Mouse (Mus musculus) macrophage (primary cell): ENCODE results near the gene Aadat. TPM values are rescaled to one million over a fixed set of nuclear protein-coding genes. Genes with fewer than 3 reads are reported as not detected.
"Not testable (repeated sequence)": the region's sequence is repeated elsewhere in the genome, so short reads cannot be mapped to it uniquely, and the experiment has no call there.

Experiments
- H3K27ac ChIP-seq: fragments of 350-480 bp; formaldehyde crosslinking; 2 replicates; pipeline ENCODE4 v1.9.0; 2021
- H3K36me3 ChIP-seq: fragments of 350-480 bp; formaldehyde crosslinking; 2 replicates; pipeline ENCODE4 v1.9.0; 2021; ENCODE audit errors: inconsistent target
- H3K4me3 ChIP-seq: fragments of 350-480 bp; formaldehyde crosslinking; 2 replicates; pipeline ENCODE4 v1.9.0; 2021; ENCODE audit errors: inconsistent target
- H3K79me2 ChIP-seq: fragments of 350-480 bp; formaldehyde crosslinking; 2 replicates; pipeline ENCODE4 v1.9.0; 2021; ENCODE audit errors: inconsistent target
- WGBS: methylation state at CpG from one replicate; pipeline ENCODE4 v1.1.7; 2026; ENCODE audit warnings: inconsistent platforms; ENCODE audit not compliant: missing documents; 5-methylcytosine and 5-hydroxymethylcytosine counted together
- polyA plus RNA-seq: library from polyadenylated mRNA; stranded (reverse); fragments of 250-400 nt; gene quantifications from 3 replicates; pipeline ENCODE4 v1.2.4, GENCODE M21; 2018; ENCODE audit warnings: inconsistent platforms
- total RNA-seq, 78 experiments: library from RNA; depleted of rRNA; stranded (reverse); fragments of 250-400 nt; gene quantifications; 1 replicate in 9 of 78; 2 replicates in 24 of 78; 3 replicates in 43 of 78; 4 replicates in 2 of 78; pipeline ENCODE4 v1.2.4; 2018; ENCODE audit warnings: inconsistent platforms in 56 of 78

The Aadat gene
- total RNA-seq (2018; cell fraction: chromatin; rRNA removed), result not detected
- total RNA-seq (2018; cell fraction: cytosol; rRNA removed), result not detected
- total RNA-seq (2018; cell fraction: nucleus; rRNA removed), result not detected
- polyA plus RNA-seq, result not detected in 3 replicates

- WGBS, result 4% methylated on average over 25 of the region's 25 CpGs
- no peak within 1 kb of the TSS for H3K4me3 ChIP-seq
- no peaks in the 10 kb centered on the region for H3K36me3 ChIP-seq
- no peaks in the 10 kb centered on the region for H3K79me2 ChIP-seq
- no peak within 1 kb of the TSS for H3K27ac ChIP-seq
Measured at GRCm38 (mm10) chr8:60505653-60506521, at the start of gene Aadat. Gene Aadat, plus strand, starts transcription at chr8:60505932.

- WGBS, result 42% methylated on average over 15 of the region's 15 CpGs
- Histone ChIP-seq H3K27ac (no peak overlapping the region), H3K36me3 (no peaks in the 10 kb centered on the region), H3K79me2 (no peaks in the 10 kb centered on the region), H3K4me3 (no peak overlapping the region)
Measured at GRCm38 (mm10) chr8:60466686-60467335, 38.9 kb upstream of the Aadat start.

DNA sequence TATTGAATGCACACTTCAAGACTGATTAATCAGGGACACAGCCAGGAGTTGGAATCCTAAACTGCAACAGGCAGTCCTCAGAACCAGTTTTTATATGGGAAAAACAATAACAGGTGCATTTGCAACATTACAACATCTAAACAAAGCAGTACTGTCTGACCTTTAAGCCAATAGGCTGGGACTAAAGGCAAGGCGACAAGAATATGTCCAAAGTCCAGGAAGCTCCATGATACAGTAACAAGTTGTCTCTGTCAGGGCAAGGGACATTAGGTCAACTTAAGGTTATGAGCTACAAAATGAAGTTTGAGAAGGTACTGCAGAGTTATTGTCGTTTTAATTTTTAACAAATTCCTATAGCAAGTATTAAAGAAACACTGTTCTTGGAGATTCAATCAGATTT, 15.6 kb upstream of the Aadat start:
- WGBS, result 87% methylated on average over 2 of the region's 2 CpGs
- no peaks in the 10 kb centered on the region for H3K36me3 ChIP-seq
- H3K4me3 ChIP-seq, result no peak overlapping the region
- H3K79me2 ChIP-seq, result no peaks in the 10 kb centered on the region
- no peak overlapping the region for H3K27ac ChIP-seq

GRCm38 (mm10) chr8:60491871-60492270, 13.9 kb upstream of the Aadat start:
- Histone ChIP-seq H3K27ac (no peak overlapping the region), H3K36me3 (no peaks in the 10 kb centered on the region), H3K4me3 (no peak overlapping the region), H3K79me2 (no peaks in the 10 kb centered on the region)
- WGBS, result 88% methylated on average over 2 of the region's 2 CpGs

- H3K79me2 ChIP-seq, result no peaks in the 10 kb centered on the region
- no peak overlapping the region for H3K27ac ChIP-seq
- H3K36me3 ChIP-seq, result no peaks in the 10 kb centered on the region
- 73% methylated on average over 3 of the region's 3 CpGs for WGBS
- H3K4me3 ChIP-seq, result no peak overlapping the region
Measured at GRCm38 (mm10) chr8:60492471-60492870, 13.3 kb upstream of the Aadat start.

DNA sequence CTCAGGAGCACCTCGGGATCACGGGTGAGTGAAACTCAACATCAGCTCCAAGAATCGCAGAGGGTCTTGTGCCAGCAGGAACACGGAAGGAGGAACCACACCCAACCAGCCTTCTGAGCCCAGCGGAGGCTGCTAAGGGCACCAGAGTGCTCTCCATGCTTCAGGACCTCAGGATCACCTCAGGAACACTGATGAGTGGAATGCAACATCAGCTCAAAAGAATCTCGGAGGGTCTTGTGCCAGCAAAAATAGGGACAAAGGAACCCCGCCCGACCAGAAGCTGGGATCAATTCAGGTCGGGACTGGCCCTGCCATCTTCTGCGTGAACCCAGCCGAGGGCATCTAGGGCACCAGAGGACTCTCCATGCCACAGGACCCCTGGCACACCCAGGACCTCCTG, 11.1 kb upstream of the Aadat start:
- 94% methylated on average over 11 of the region's 11 CpGs for WGBS
- H3K27ac ChIP-seq, result no peak overlapping the region
- H3K79me2 ChIP-seq, result no peaks in the 10 kb centered on the region
- H3K36me3 ChIP-seq, result no peaks in the 10 kb centered on the region
- H3K4me3 ChIP-seq, result no peak overlapping the region

DNA sequence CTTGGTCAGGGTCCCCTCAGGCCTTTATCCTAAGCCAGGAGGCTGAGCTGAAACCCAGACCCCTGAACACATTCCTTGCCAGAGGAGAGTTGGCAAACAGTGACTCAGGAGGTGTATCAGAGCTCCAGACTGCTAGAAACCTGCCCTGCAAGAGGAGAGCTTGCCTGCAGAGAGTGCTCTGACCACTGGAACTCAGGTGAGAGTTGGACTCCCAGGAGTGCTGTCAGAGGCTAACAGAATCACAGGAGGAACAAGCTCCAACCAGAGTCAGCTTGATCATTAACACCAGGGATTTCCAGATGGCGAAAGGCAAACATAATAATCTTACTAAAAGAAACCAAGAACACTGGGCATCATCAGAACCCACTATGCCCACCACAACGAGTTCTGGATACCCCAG, 10.7 kb upstream of the Aadat start:
- H3K4me3 ChIP-seq, H3K36me3 ChIP-seq, H3K27ac ChIP-seq, H3K79me2 ChIP-seq: not testable (repeated sequence)
- WGBS, result 81% methylated on average over 2 of the region's 2 CpGs

DNA sequence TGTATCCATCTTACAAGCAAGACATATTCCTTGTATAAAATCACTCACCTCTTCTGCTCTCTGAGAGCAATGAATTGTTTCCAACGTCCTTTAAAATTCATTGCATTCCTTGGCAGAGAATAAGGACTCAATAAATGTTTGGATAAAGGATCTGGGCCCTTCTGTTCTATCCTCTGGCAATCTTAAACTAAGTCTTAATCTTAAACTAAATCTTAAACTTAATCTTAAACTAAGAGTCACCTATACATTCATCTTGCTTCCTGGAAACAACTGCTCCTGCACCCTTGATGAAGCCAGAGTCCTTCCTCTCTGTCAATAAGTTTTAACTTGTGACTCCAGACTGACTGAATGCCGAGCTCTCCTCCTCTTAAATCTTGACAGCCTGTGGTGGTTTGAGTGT, 2.6 kb upstream of the Aadat start, which contains the start of gene Gm10283:
TSS of gene Gm10283 (minus strand) at position 101 of the 400 bp plus-strand sequence.
- Histone ChIP-seq H3K4me3 (no peak within 1 kb of the TSS), H3K27ac (no peak within 1 kb of the TSS), H3K36me3 (no peaks in the 10 kb centered on the region), H3K79me2 (no peaks in the 10 kb centered on the region)
- 71% methylated on average over 2 of the region's 2 CpGs for WGBS

GRCm38 (mm10) chr8:60518286-60518685, 12.6 kb downstream of the Aadat start:
- Histone ChIP-seq H3K27ac (no peak overlapping the region), H3K4me3 (no peak overlapping the region), H3K79me2 (no peaks in the 10 kb centered on the region), H3K36me3 (no peaks in the 10 kb centered on the region)

DNA sequence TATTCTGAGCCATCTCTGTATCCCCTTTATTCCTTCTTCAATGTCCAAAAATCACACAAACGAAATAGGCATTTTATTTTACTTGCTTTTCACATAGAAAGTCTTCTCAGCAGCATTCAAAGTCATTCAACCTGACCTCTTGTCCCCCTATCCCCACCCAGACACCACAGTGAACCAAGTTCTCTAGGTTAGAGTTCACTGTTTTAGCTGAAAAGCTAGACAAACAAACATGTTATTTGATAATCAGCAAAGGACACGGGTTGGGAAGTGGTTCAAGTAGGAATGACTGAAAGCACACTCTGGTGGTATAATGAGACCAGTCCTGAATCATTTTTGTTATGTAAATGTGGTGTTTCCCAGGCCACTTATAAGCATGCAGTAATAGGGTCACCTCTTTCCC, 29.2 kb downstream of the Aadat start:
- Histone ChIP-seq H3K4me3 (no peak overlapping the region), H3K27ac (no peak overlapping the region), H3K79me2 (no peaks in the 10 kb centered on the region), H3K36me3 (no peaks in the 10 kb centered on the region)
- 76% methylated on average over 2 of the region's 2 CpGs for WGBS

DNA sequence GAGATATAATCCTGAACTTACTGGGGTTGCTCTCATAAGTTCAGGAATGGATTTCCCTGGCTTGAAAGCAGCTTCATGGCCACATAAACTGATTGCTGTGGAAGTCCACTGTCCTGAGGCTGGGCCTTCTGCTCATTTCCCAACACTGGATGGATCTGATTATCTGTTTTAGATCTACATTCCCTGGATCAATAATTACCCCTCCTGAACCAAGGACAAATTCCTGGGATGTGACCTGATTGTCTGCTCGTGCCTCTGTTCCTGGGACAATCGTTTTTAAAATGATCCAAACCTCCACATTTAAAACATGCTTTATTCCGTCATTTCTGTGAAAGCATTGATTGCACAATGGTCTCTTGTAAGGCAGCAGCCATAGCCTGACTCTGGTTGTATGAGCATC, 61.1 kb downstream of the Aadat start:
- Histone ChIP-seq H3K36me3 (no peaks in the 10 kb centered on the region), H3K4me3 (no peak overlapping the region), H3K79me2 (no peaks in the 10 kb centered on the region), H3K27ac (no peak overlapping the region)
- WGBS, result 79% methylated on average over 3 of the region's 3 CpGs

DNA sequence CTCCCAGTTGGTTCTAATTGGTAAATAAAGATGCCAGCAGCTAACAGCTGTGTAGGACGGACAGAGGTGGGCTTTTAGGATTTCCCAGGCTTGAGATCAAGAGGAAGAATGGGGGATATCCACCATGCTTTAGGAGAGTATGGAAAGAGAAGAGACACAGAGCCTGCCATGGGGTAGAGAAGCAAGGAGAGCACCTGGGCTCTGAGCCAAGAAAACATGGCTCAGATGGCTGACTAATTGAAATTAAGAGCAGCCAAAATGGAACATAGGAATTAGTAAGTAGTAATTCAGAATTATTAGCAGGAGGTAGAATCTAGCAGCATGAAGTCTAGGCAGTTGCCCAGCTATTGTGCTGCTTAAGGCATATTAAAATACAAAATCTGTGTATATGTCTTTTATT, 71.5 kb downstream of the Aadat start:
- Histone ChIP-seq H3K27ac (no peak overlapping the region), H3K4me3 (no peak overlapping the region), H3K79me2 (no peaks in the 10 kb centered on the region), H3K36me3 (no peaks in the 10 kb centered on the region)
- 88% methylated on average over 1 of the region's 1 CpGs for WGBS

GRCm38 (mm10) chr8:60583369-60583768, 77.6 kb downstream of the Aadat start:
- 92% methylated on average over 2 of the region's 2 CpGs for WGBS
- no peak overlapping the region for H3K27ac ChIP-seq
- H3K36me3 ChIP-seq, result no peaks in the 10 kb centered on the region
- no peaks in the 10 kb centered on the region for H3K79me2 ChIP-seq
- no peak overlapping the region for H3K4me3 ChIP-seq

DNA sequence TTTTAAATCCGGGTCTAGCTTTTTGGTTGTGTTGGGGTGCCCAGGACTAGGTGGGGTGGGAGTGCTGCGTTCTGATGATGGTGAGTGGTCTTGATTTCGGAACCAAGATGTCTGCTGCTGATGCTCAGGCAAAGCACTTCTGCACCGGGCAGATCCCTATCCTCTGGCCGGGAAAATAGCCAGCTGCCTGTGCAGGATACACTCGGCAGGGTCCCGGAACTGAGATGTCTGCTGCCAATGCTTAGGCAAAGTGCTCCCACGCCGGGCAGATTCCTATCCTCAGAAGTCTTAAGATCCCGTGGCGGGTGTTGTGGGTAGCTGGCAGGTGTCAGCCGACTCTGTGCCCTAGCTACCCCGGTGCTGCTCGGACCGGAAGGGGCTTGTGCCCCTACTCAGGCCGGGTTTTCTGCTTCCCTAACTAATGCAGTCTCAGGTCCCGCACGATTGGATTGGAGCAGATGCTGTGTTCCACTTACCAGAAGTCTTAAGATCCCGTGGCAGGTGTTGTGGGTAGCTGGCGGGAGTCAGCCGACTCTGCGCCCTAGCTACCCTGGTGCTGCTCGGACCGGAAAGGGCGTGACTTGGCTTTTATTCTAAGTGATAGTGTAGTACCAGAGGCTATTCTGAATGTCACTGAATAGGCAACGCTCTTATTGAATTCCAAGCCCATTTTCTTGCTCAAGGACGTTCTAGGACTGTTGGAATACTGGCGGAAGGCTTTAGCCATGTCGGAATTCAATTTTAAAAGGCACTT, 85.8 kb downstream of the Aadat start:
- not testable (repeated sequence) for H3K79me2 ChIP-seq, H3K36me3 ChIP-seq, H3K4me3 ChIP-seq, H3K27ac ChIP-seq
- WGBS, result 89% methylated on average over 27 of the region's 29 CpGs

DNA sequence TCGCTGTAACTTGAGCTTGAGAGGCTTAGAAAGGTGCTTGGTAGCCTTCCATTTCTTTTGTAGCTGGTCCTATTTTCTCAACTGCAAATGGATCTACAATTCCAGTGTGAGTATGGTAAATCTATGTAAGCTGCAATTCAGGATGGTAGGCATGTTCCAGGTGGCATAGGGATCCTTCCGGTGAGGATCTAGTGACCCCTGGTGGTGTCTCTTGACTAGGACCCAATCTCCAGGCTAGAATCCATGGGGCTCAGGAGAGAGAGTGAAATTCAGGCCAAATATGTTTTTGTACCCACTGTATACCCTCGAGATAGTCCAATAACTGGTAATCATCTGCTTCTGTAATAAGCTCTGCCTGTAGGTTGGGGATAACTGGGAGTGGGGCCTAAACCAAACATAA, 89.0 kb downstream of the Aadat start:
- WGBS, result 64% methylated on average over 3 of the region's 3 CpGs
- H3K36me3 ChIP-seq, result no peaks in the 10 kb centered on the region

More for the DNA sequence above, 89.0 kb downstream of the Aadat start:
- no peak overlapping the region for H3K4me3 ChIP-seq
- H3K79me2 ChIP-seq, result no peaks in the 10 kb centered on the region
- H3K27ac ChIP-seq, result no peak overlapping the region
